Mouse (Mus musculus): ENCODE data around the gene Gm8439.

DNA sequence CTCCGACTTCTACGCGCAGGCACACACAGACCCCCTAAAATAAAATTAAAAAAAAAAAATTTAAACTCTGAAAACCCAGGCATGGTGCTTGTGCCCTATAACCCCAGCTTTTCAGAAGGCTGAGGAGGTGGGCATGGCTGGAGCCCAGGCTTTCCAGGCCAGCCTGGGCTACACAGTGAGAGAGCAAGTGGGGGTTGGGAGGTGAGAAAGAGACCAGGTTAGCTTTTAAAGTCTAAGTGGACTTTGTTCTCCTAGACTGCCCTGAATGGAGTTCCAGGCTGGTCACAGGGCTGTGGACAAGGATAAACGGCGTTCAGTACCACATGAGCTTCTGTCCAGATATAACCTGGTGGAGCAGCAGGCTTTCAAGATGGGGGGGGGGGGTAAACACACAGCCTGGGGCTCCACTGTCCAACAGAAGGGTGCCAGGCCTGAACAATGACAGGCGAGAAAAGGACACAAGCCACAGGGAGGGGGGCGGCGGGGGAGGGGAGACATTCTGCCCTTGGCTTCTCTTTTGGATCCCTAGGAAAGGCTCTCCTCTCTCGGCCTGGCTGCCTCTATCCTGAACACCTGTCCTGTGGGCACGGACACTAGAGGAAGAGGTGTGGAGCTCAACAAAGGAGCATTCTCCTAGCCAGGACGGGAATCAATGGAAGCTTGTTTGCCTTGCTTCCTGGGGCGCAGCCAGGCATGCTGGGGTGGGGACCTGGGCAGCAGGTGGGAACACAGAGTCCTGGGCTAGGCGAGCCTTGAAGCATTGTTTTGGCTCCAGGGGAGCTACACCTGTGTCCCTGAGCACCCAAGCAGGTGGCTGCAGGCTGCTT is 27.9 kb downstream of the Gm8439 start:
- TF ChIP-seq CTCF (conservative IDR thresholded peaks at IDR 0.05; ENCODE audit: low read length), result no peak
- TF ChIP-seq POU5F1 (IDR thresholded peaks at IDR 0.05; ENCODE audit: borderline replicate concordance, low read length), result no peak
- no peak for TF ChIP-seq NANOG (IDR thresholded peaks at IDR 0.05; ENCODE audit: borderline replicate concordance, low read length)

Data from E14TG2a.4 (cell line).